Mouse (Mus musculus) spleen, adult 18-20 months (tissue): ENCODE results near the gene Ifne.
"Not testable (repeated sequence)": the region's sequence is repeated elsewhere in the genome, so short reads cannot be mapped to it uniquely, and the experiment has no call there.

Experiments used
- DNase-seq, 2 experiments: peaks; one replicate each; pipeline ENCODE4 v3.0.0; 2022; ENCODE audit warnings: mixed read lengths in 2 of 2

The Ifne gene

GRCm38 (mm10) chr4:88867366-88867925 is 12.6 kb downstream of the Ifne start:
- peak; percentile 62 to 83 for DNase-seq

- DNase-seq: peak in 1 of 2 experiments; percentile 16
These were observed 14.9 kb downstream of the Ifne start for GRCm38 (mm10) chr4:88865011-88865569.

GRCm38 (mm10) chr4:88864599-88864998 is 15.4 kb downstream of the Ifne start:
- peak; percentile 38 to 47 for DNase-seq

DNA sequence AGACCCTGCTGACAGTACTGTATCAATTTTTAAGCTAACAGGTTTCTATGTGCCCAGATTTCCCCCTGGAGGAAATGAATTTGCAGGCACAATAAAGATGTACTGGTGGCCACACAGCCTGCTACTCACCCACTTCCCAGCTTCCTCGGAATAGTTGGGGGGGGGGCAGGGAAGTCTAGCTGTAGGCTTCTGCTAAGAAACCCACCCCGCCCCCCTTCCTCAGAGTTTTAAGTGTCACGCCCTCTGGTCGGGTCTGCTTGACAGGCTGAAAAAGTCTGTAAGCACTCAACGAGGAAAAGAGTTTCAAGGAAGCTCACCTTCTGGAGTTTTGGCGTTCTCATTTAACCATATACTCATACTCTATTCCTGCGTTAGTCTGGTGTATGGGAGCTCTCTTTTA is 16.7 kb downstream of the Ifne start:
- no peak for DNase-seq

GRCm38 (mm10) chr4:88859214-88859613 is 20.8 kb downstream of the Ifne start:
- DNase-seq: no peak

DNA sequence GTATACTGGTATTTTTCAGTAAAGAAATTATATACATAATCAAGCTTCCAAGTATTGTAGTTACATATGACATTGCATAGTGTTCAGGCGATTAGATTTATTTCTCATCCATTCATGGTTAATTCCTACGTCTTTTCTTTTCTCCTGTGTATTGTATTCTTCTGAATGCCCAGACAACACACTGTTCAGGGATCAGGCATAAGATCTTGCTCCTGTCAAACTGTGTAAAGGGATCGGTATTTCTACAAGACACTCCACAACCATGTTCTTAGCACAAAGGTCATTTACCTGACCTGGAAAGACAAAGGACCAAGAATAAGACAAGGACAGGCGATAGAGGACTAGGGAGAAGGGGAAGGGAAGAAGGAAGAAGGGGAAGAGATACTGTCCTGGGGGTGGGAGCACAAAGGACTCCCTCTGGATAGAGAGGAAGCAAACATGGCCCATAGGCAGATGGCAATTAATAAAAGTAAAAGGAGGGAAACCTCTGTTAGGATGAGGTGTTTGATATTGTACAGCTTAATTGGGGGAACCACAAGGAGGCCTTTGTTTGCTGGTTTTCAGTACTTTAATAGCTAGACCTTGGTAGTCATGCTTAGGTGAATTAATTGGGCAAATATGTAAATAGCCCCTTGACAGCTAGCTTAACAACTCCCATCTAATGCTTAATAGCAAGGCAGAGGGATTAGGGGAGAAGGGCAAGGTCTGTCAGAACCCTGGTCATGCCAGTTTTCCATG is 28.8 kb downstream of the Ifne start:
- no peak for DNase-seq

GRCm38 (mm10) chr4:88849698-88850097 is 30.3 kb downstream of the Ifne start, which contains the start of gene Ifna1:
Ifna1 (plus strand) TSS chr4:88850087.
- no peak for DNase-seq

GRCm38 (mm10) chr4:88845334-88845733 is 34.7 kb downstream of the Ifne start:
- no peak for DNase-seq

DNA sequence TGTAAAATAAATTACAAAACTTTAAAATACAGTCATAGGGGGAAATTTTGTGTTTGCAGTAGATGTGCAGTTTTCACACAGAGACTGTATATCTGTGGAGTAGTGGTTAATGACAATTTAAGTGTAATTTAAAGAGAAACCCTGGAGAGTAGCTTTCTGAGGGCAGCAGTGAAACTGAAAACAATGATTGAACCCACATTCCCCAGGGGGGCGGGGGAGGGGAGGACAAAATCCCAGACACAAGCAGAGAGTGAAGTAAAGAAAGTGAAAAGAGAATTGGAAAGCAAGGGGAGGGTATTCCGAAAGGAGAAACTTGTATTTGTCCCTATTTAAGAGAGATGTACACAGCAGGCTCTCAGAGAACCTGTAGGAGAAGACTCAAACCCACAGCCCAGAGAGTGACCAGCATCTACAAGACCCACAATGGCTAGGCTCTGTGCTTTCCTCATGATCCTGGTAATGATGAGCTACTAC is 38.5 kb downstream of the Ifne start, which contains the start of gene Ifna4:
TSS of gene Ifna4 (plus strand) at position 424 of the 474 bp plus-strand sequence.
- DNase-seq: no peak

DNA sequence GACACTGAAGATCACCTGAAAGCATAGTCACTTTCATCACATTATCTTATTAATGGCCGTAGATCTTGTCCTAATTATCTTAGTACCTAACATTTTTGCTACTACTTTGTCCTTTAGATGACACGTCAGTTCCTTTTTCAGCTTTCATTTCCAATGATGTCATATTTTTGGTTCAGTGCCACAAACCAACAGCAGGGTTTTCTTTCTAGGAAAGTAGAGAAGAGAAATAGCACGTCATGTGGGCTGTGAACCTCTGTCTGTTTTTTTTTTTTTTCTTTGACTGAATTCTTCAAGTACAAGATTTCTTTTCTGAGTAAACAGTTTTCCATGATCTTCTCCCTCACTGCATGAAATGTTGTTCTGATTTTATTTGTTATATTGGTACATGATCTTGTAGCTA is 39.9 kb downstream of the Ifne start:
- DNase-seq: no peak

DNA sequence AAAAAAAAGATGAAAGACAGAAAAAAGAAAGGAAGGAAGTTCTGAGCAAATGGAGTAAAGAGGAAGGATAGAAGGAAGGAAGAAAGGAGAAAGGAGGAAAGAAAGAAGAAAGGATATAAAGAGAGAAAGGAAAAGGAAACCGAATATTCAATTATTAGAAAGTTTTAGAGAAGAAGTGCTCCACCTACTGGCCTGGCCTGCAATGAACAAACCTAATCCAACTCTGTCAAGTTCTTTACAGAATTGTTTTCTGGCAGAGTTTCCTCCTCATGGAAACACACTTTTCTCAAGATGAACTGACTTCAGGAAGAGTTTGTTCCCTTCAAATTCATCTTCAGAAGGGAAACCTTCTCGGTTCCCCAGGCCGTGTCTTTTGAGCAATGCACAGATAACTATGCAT is 41.2 kb downstream of the Ifne start:
- peak in 1 of 2 experiments; percentile 22 for DNase-seq

DNA sequence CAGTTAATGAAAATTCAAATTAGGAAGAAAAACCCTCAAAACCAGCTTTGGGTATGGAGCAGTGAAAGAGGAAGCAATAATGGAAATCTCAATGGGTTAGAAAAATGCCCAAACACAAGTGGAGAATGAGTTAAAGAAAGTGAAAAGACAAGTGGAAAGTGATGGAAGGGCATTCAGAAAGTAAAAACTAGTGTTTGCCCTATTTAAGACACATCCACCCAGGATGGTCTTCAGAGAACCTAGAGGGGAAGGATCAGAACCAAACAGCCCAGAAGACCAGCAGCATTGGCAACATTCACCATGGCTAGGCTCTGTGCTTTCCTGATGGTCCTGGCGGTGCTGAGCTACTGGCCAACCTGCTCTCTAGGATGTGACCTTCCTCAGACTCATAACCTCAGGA is 44.8 kb downstream of the Ifne start, which contains the start of gene Ifna5:
TSS of gene Ifna5 (plus strand) at position 301 of the 400 bp plus-strand sequence.
- not testable (repeated sequence) for DNase-seq

DNA sequence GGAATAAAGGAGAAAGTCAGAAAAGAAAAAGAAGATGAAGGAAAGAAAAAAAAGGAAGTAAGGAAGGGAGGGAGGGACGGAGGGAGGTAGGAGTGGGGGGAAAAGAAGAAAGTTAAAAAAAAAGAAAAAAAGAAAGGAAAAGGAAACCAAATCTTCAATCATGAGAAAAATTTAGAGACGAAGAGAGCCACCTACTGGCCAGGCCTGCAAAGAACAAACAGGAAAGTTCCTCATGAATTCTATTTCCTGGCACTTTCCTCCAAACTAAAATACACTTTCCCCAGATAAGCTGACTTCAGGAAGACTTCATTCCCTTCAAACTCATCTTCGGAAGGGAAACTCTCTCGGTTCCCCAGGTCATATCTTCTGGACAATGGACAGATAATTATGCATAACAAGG is 49.5 kb downstream of the Ifne start:
- DNase-seq: peak in 1 of 2 experiments; percentile 41
